Mouse (Mus musculus) neural tube, embryonic 10.5 days (tissue): ENCODE measurements around the gene Pias1.
"Not testable (repeated sequence)": the region's sequence is repeated elsewhere in the genome, so short reads cannot be mapped to it uniquely, and the experiment has no call there.

Source experiments
- DNase-seq: peaks from one replicate; pipeline ENCODE4 v3.0.0-alpha.2; 2017; ENCODE audit warnings: low spot score; ENCODE audit errors: extremely low spot score

Pias1 gene

DNA sequence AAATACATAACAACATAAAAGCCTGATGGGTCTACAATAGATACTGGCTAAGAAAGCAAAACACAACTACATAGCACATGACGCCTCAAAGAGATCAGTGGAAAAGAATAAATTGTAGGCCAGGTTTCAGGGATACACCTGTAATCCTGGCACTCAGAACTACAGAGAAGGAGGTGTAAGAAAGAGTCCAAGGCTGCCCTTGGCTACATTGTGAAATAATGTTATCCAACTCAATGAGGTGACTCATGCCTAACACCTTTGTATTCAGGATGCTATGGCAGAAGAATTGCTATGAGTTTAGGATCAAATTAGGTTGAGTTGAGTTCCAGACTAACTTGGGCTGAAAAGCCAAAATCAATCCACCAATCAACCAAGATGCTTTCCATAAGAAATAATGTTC, 43.7 kb downstream of the Pias1 start:
- no peak for DNase-seq

- DNase-seq = no peak
Observed at GRCm38 (mm10) chr9:62940966-62941365, 46.8 kb downstream of the Pias1 start.

DNA sequence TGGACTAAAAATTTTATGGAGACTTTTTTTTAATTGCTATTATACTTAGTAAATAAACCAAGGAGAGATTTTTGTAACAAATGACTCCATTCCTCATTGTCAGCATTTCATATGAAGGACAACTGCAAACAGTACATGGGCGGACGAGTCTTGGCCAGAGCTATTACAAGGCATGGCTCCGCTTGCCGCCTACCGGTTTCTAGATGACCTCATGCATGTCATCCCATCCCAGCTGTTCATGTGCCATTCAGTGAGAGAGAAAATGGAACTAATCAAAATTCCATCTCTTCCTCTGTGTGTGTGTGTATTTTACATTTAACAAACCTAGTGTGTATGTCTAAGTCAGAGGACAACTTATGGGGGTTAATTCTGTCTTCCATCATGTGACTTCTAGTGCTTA, 51.9 kb downstream of the Pias1 start:
- DNase-seq = no peak

DNA sequence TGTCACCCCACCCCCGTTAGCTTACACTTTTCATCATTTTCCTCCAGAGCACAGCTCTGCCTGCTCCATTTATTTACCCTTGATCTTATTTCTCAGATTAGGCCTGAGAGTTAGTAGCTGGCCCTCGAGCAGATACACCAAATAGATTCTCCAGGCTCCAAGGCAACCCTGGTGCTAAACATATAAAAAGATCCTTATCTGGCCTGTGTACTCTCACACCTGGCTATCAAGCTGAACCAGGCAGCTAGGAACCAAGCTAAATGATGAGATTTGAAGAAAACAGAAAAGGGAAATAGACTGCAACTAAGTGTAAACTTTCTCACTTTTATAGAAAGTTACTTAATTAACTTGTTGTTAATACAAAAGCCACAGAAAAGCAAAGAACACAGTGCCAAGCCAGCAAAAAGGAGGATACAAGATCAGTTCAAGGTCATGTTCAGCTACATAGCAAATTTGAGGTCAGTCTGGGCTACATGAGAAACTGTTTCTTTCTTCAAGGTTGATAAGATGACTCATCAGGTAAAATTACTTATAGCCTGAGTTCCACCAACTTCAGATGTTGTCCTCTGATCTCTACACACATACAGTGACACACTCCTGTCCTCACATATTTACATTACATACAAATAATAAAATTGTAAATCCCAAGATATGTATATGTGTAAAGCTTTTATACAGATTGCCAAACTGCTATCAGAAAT, 52.9 kb downstream of the Pias1 start:
- DNase-seq = no peak

- no peak for DNase-seq
Observed at GRCm38 (mm10) chr9:62932575-62933339, 55.0 kb downstream of the Pias1 start.

- DNase-seq = no peak
Observed at GRCm38 (mm10) chr9:62924886-62925610, 62.7 kb downstream of the Pias1 start.

DNA sequence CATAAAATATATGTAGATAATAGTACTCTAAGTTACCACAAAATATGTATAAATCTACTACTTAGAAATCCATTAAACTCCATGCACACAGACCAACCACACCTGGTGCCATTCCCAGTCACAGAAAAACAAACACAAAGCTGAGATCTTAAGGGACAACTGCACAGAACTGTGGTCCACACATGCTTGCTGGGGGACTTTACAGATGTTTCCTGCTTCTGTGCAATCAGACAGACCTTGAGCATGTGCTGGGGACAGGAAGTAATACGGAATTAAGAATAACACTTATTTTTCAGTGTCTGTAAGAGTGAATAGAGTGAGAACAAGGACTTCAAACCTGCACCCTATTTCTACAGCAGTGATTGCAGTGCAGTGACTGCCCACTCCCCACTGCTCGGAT, 66.8 kb downstream of the Pias1 start:
- DNase-seq = no peak

DNA sequence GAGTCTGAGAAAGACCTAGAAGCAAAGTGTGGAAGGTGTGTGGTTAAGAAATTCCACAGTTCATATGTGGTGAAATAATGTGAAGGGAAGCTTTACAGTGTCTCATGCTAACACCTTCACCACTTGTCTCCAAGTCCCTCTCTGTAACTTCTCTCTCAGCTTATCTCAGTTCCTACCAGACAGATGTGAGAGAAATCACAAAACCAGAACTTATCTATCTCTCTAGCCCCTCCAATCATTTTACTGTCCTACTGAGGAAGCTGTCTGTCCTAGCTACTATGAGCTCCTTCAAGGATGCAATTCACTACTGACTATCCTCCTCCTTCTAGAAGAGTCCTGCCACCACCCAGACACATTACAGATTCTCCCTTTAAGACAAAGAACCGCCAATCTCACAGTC, 70.7 kb downstream of the Pias1 start:
- no peak for DNase-seq

DNA sequence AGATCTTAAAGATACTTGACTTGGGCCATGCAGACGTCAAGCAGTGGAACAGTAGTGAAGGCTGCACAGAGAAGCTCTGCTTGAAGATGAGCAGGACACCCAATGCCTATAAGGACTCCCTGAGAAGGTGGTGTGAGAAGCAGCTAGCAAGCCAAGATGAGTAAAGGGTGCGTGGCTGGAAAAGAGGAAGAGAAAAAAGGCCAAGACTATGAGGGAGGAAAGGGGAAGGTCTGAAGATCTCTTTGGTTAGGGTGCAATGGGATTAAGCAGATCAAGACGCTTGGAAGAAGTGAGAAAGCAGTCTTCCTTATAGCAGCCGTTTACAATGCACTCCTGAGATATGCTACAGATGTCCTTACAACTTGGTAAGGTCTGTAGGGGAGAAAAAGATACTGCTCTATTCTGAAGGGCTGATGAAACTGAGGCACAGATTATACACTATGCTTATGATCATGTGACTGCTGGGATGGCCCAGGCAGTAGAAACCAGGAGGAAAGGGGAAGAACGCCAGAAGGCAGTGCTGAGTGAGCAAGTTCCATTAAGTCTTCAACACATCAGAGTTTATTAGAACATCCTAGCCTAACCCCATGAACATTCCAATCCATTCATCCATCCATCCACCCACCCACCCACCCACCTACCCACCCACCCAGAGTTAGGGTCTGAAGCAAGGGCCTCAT, 74.2 kb downstream of the Pias1 start:
- DNase-seq = no peak

GRCm38 (mm10) chr9:62905039-62905438, 82.7 kb downstream of the Pias1 start:
- DNase-seq = no peak

DNA sequence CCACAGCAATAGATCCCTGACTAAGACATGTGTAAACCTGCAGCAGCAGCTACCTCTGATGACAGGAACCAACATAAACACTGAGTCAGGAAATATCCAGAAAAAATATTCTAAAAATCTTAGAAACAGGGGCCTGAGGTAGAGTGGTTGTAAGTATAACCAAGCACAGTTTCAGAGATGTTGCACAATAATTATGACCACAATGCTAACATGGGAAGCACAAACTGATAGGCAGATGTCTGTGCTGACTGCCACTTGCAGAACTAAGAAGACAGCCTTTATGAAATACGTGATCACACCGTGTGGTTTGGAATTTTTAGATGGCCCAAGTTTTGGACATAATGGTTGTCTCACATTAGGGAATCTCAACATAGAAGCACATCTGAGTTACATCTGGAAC, 83.9 kb downstream of the Pias1 start:
- no peak for DNase-seq

DNA sequence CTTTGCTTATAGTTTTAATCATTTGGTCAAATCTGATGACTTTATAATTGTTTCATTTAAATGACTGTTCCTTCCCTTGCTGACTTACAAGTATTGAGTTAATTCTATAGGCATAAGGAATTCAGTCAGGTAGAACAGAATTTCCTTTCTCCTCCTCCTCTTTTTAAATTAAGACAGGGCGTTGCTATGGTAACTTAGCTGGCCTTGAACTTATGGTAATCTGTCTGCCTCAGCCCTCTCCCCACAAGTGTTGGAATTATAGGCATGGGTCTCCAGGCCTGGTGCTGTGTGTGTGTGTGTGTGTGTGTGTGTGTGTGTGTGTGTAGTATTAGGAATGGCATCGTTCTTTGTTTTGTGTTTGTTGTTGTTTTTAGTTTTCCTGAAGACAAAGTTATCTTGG, 86.0 kb downstream of the Pias1 start:
- DNase-seq = no peak

GRCm38 (mm10) chr9:62894486-62894885, 93.2 kb downstream of the Pias1 start:
- DNase-seq = no peak

DNA sequence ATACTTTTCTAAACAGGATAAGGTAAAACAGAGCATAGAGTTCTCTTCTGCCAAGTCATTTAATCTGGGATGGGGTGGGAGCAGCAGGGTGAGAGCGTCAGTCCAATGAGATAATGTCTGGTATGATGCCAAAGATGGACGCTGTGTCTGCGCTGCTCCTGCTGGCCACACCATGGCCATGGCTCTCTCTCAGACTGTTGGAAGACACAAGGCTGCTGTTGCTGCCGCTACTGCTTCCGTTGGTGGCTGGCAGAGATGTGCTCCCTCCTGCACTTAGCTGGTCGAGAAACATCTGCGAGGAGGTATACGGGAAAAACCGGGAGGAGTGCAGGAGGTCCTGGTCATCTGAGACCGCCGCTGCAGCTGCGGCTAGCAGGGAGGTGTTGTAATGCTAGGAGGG, 105.9 kb downstream of the Pias1 start:
- no peak for DNase-seq

GRCm38 (mm10) chr9:62877825-62878224, 109.9 kb downstream of the Pias1 start:
- no peak for DNase-seq

GRCm38 (mm10) chr9:62876966-62877616, 110.6 kb downstream of the Pias1 start:
- no peak for DNase-seq

- no peak for DNase-seq
Observed at GRCm38 (mm10) chr9:62870728-62871127, 117.0 kb downstream of the Pias1 start.

DNA sequence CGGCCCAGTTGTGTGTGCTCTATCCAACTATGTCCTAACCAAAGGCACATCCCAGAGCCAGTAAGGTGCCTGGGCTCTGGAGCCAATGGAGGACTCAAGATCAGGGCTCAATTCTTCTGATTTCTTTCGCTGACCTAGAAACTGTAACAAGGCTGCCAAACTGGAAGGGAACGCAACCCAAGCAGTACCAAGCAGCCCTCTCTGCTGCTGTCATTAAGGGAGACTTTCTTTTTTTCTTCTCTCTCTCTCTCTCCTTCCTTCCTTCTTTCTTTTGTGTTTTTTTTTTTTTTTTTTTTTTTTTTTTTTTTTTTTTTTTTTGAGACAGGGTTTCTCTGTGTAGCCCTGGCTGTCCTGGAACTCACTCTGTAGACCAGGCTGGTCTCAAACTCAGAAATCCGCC, 118.5 kb downstream of the Pias1 start:
- DNase-seq = not testable (repeated sequence)

GRCm38 (mm10) chr9:62860866-62861265, 126.9 kb downstream of the Pias1 start:
- DNase-seq = no peak

DNA sequence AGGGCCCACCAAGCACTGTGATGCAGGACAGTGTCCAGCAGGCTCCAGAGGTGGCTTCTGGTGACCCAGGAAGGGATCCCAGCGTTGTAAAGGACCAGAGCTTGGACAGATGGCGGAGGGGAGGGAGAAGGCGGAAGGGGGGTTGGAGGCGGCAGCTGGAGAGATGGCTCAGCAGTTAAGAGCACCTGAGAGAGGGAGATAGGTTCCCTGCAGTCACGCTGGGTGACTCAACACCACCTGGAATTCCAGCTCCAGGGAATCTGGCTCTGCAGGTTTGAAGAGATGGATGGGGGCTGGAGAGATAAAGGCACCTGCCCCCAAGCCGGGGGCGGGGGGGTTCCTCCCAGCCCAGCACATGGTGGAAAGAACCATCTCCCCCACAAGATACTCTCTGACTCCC, 127.6 kb downstream of the Pias1 start:
- DNase-seq = not testable (repeated sequence)
